Mouse (Mus musculus) E14TG2a.4 (cell line): ENCODE results near the gene Urb2.

Experiments used
- CTCF ChIP-seq: conservative IDR thresholded peaks from 2 replicates; pipeline ENCODE4 v1.5.1; 2014; ENCODE audit warnings: low read length
- POU5F1 ChIP-seq: IDR thresholded peaks from 2 replicates; pipeline ENCODE4 v1.6.1; 2014; ENCODE audit warnings: low read length, borderline replicate concordance

GRCm38 (mm10) chr8:123977499-123977898 is 43.8 kb upstream of the Urb2 start:
- TF ChIP-seq POU5F1, result no peak
- no peak for TF ChIP-seq CTCF
